Mouse (Mus musculus): Measurements from ENCODE around the gene Slc6a3.

The Slc6a3 gene

GRCm38 (mm10) chr13:73591488-73591887, 54.9 kb downstream of the Slc6a3 start:
- DNase-seq (ENCODE audit: low read depth, low spot score): no peak

- no peak for DNase-seq (ENCODE audit: low read depth, low spot score)
Measured at GRCm38 (mm10) chr13:73592546-73592945, 56.0 kb downstream of the Slc6a3 start.

GRCm38 (mm10) chr13:73596276-73596675, 59.7 kb downstream of the Slc6a3 start:
- no peak for DNase-seq (ENCODE audit: low read depth, low spot score)

- no peak for DNase-seq (ENCODE audit: low read depth, low spot score)
Measured at GRCm38 (mm10) chr13:73600217-73600616, 63.7 kb downstream of the Slc6a3 start.

GRCm38 (mm10) chr13:73603046-73603445, 66.5 kb downstream of the Slc6a3 start:
- DNase-seq (ENCODE audit: low read depth, low spot score): no peak

DNA sequence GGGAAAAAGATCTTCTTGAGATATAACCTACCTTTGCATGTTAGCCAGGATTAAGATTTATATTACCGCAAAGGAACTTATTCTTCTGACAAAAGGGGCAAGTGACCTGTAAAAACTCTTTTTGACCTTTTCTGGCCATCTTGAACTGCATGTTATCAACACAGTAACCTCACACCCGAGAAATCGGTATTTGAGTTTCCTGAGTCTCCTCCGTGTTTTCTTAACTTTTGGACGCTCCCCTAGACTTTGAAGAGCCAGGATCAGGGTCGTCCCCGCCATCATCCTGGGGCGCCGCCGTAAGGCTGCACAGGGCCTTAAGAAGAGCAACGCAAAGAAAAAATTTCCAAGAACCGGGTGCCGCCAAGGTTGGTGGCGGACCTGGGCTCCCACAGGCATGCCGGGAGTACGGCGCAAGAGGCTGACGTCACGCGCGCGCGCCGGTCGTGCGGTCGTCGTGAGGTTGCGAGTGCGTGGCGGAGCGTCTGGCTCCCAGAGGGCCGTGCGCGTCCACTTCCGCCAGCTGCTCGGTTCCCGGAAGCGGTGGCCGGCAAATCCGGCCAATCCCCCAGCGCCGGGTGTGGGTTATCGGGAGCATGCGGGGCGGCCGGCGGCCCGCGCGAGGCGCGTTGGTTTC, 67.1 kb downstream of the Slc6a3 start, which contains the start of gene Clptm1l:
Gene Clptm1l (plus strand): TSS at position 485 of the 634 bp plus-strand sequence.
- peak; percentile 93 for DNase-seq (ENCODE audit: low read depth, low spot score)

DNA sequence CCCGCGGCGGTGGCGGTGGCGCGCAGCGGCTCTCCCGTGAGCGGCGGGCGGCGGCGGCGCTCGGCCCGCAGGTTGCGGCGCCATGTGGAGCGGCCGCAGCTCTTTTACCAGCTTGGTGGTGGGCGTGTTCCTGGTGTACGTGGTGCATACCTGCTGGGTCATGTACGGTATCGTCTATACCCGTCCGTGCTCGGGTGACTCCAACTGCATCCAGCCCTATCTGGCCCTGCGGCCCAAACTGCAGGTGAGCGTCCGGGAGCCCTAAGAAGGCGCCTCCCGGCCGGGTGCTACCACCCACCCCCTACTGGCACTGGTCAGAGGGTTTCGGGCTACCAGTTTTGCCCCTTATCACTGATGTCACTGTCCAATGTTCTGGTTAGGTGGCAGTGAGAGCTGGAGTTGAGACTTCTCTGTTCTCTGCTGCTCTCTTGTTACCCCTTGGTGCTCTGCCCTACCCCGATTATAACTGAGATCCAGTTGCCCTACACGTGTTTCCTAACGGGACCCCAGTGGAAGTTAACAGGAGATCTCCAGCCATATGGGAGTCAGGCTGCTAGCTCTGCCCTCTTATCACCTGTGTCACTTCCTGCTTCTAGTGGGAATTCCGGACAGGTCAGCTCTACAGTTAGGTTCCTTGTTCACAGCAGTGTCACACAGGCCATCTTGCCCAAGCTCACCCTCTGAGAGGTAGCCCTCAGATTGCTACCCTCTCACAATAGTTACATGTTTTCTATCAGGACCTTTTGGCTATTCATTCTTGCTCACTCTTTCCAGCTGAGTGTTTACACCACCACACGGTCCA, 67.8 kb downstream of the Slc6a3 start:
- no peak for DNase-seq (ENCODE audit: low read depth, low spot score)

DNA sequence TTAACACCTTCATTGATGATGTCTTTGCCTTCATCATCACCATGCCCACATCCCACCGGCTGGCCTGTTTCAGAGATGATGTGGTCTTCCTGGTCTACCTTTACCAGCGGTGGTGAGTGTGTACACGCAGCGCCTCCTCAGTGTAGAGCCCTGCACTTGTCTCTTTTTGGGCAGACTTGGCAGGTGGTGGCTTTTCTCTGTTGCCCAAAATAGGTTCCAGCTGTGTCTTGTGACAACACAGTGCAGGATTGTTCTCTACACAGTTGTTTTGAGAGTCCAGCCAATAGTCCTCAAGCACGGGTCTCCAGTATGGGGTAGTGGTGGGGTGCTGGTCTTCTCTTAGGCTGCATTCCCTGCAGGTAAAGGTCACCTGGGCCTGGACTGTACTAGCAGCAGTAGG, 81.9 kb downstream of the Slc6a3 start:
- no peak for DNase-seq (ENCODE audit: low read depth, low spot score)

GRCm38 (mm10) chr13:73620637-73621036, 84.1 kb downstream of the Slc6a3 start:
- no peak for DNase-seq (ENCODE audit: low read depth, low spot score)

- no peak for DNase-seq (ENCODE audit: low read depth, low spot score)
Measured at GRCm38 (mm10) chr13:73626410-73626744, 89.8 kb downstream of the Slc6a3 start.

- no peak for DNase-seq (ENCODE audit: low read depth, low spot score)
Measured at GRCm38 (mm10) chr13:73626745-73627549, 90.4 kb downstream of the Slc6a3 start, which contains the start of gene Tert. Gene Tert, plus strand, starts transcription at chr13:73626911.
